Comparison of ENCODE assay signal across 9 mouse cellular contexts in the genomic region with DNA sequence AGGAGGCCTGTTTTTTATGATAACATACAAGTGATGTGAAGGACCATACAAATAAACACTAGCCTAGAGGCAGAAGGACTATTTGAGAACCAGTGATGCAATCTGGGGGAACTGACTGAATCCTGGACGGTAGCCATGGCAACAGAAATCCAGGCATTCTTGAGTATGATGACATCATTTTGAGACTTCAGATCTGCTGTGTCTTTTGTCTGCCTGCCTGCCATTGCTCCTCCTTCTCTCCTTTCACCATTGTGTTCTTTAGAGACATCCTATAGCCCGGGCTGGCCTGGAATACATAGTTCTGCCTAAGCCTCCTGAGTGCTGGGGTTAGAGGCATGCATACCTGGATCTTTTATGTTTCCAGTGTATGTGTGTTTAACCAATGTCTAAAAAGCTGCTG.
DNase-seq lines count a peak whose midpoint lies in the region; ATAC-seq lines count a peak whose summit lies in the region.
"Had no signal": no experiment of that assay in that cellular context is flagged by ENCODE, and none has a peak within 500 bp of the region (broad histone marks: within the 10 kb centered on the region; RNA-seq: fewer than 3 reads in every experiment).

No protein-coding gene starts in this region.

- H3K4me1 ChIP-seq in heart, embryonic 11.5 days (ENCODE audit: control insufficient read depth, insufficient read depth, low read length), result no peaks in the 10 kb centered on the region
- H3K4me1 ChIP-seq in hindbrain, embryonic 16.5 days (ENCODE audit: control insufficient read depth, insufficient read depth, low read depth, low read length), result no peaks in the 10 kb centered on the region
- peaks cover 6% of the 10 kb centered on the region for H3K4me1 ChIP-seq in midbrain, embryonic 11.5 days (ENCODE audit: control insufficient read depth, insufficient read depth, low read length)

- intact Hi-C loops in heart, postnatal 10 days (cut with DNase I), result no loop called here

- H3K4me2 ChIP-seq in heart, embryonic 11.5 days, result no peak overlapping the region
- H3K4me2 ChIP-seq in hindbrain, embryonic 16.5 days (ENCODE audit: low read length), result no peak overlapping the region
- H3K4me2 ChIP-seq in midbrain, embryonic 11.5 days, result no peak overlapping the region

- whole genome bisulfite sequencing in heart, embryonic 11.5 days (ENCODE audit: insufficient replicate concordance), result 68% methylated on average over 2 of the region's 2 CpGs
- WGBS in hindbrain, embryonic 16.5 days, result 22% methylated on average over 2 of the region's 2 CpGs
- WGBS in midbrain, embryonic 11.5 days, result 29% methylated on average over 2 of the region's 2 CpGs

- no peak for ATAC-seq in heart, embryonic 11.5 days (replicated peaks; ENCODE audit: insufficient number of reproducible peaks, low FRiP score, low TSS enrichment)
- peak; percentile 78 for ATAC-seq in hindbrain, embryonic 16.5 days
- peak; percentile 86 for ATAC-seq in midbrain, embryonic 11.5 days (ENCODE audit: low FRiP score)
- ATAC-seq in CD4-positive, CD25-positive, alpha-beta regulatory T cell, adult 4 months, result no peak

- no peaks in the 10 kb centered on the region for H3K9me3 ChIP-seq in heart, embryonic 11.5 days (replicated peaks; ENCODE audit: control insufficient read depth, low read length)
- no peaks in the 10 kb centered on the region for H3K9me3 ChIP-seq in hindbrain, embryonic 16.5 days (ENCODE audit: control insufficient read depth, low read length)
- no peaks in the 10 kb centered on the region for H3K9me3 ChIP-seq in midbrain, embryonic 11.5 days (ENCODE audit: control insufficient read depth, low read length)

- peak; percentile 18 to 42 for DNase-seq in heart, postnatal 10 days
- DNase-seq in c-Kit-positive CD71-negative TER-119-negative erythroid progenitor cells, embryonic 14.5 days (ENCODE audit: low read depth), result peak; percentile 16
- peak; percentile 88 for DNase-seq in midbrain, embryonic 11.5 days (ENCODE audit: low spot score, missing footprints)
- DNase-seq in ovary, adult 18-20 months (ENCODE audit: low spot score), result no peak
- DNase-seq in thymus, postnatal 25 days, result no peak

- no peak overlapping the region for H3K9ac ChIP-seq in heart, embryonic 11.5 days (ENCODE audit: low read depth, low read length)
- H3K9ac ChIP-seq in hindbrain, embryonic 16.5 days (ENCODE audit: low read depth, low read length), result no peak overlapping the region
- no peak overlapping the region for H3K9ac ChIP-seq in midbrain, embryonic 11.5 days (ENCODE audit: low read length)

- no peak overlapping the region for H3K27ac ChIP-seq in heart, embryonic 11.5 days (ENCODE audit: low read depth, low read length)
- H3K27ac ChIP-seq in hindbrain, embryonic 16.5 days (ENCODE audit: low read depth, low read length), result no peak overlapping the region
- H3K27ac ChIP-seq in midbrain, embryonic 11.5 days (ENCODE audit: low read depth, low read length), result no peak overlapping the region
- H3K27ac ChIP-seq: macrophage had no signal

- no peaks in the 10 kb centered on the region for H3K27me3 ChIP-seq in heart, embryonic 11.5 days (ENCODE audit: control insufficient read depth, insufficient read depth, low read length)
- H3K27me3 ChIP-seq in hindbrain, embryonic 16.5 days (replicated peaks; ENCODE audit: control insufficient read depth, insufficient read depth, low read length), result no peaks in the 10 kb centered on the region
- H3K27me3 ChIP-seq in midbrain, embryonic 11.5 days (ENCODE audit: control insufficient read depth, insufficient read depth, low read length), result no peaks in the 10 kb centered on the region

- no peak overlapping the region for H3K4me3 ChIP-seq in heart, embryonic 11.5 days (ENCODE audit: low read depth, low read length)
- H3K4me3 ChIP-seq in hindbrain, embryonic 16.5 days (ENCODE audit: low read length), result no peak overlapping the region
- no peak overlapping the region for H3K4me3 ChIP-seq in midbrain, embryonic 11.5 days (ENCODE audit: low read depth, low read length)

- H3K36me3 ChIP-seq in heart, embryonic 11.5 days (ENCODE audit: control insufficient read depth, insufficient read depth, low read length), result no peaks in the 10 kb centered on the region
- no peaks in the 10 kb centered on the region for H3K36me3 ChIP-seq in hindbrain, embryonic 16.5 days (ENCODE audit: control insufficient read depth, insufficient read depth, low read length)
- no peaks in the 10 kb centered on the region for H3K36me3 ChIP-seq in midbrain, embryonic 11.5 days (ENCODE audit: control insufficient read depth, insufficient read depth, low read length)

Comparison
In these comparisons a context has a peak if more than half of its experiments do, and no peak if none do; other contexts are left out.
1. DNase-seq: peak in heart, postnatal 10 days (2 of 2), c-Kit-positive CD71-negative TER-119-negative erythroid progenitor cells, embryonic 14.5 days (single experiment) and midbrain, embryonic 11.5 days (single experiment); none in ovary, adult 18-20 months (single experiment) and thymus, postnatal 25 days (single experiment).
2. ATAC-seq: peak in hindbrain, embryonic 16.5 days (single experiment) and midbrain, embryonic 11.5 days (single experiment); none in heart, embryonic 11.5 days (single experiment) and CD4-positive, CD25-positive, alpha-beta regulatory T cell, adult 4 months (single experiment).